8 mouse cellular contexts compared by ENCODE assay signal in the genomic region with DNA sequence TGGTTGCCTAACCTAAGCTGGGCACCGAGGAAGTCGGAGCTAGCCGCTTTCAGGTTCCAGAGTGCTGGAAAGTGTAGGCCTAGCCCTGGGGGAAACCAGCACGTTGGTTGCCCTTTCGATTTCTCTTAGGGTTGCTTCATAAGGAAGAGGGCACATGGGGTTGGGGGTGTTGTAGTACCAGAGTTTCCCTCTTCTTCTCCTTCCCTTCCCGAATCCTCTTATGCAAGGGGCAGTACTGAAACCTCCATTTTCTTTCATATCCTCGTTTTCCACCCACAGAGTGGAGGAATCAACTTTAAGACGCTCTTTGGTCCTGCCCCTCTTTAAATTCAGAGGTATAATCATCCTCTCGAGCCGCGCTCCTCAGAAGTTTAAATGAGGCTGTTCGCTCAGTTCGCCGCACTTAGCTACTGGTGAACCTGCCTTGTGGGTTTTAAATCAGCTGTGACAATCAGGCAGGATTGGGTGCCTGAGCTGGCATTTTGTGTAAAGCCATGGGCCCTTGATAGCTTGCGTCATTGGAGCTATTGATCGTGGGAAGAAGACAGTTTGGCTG. TPM values are rescaled to one million over a fixed set of nuclear protein-coding genes. Genes with fewer than 3 reads are reported as not detected.
DNase-seq lines count a peak whose midpoint lies in the region; ATAC-seq and TF ChIP-seq lines count a peak whose summit lies in the region.

No protein-coding gene starts in this region.

- no peaks in the 10 kb centered on the region for H3K27me3 ChIP-seq in heart, postnatal 0 days (ENCODE audit: control insufficient read depth, insufficient read depth, low read length)
- H3K27me3 ChIP-seq in liver, embryonic 15.5 days, result no peaks in the 10 kb centered on the region
- H3K27me3 ChIP-seq in neural tube, embryonic 11.5 days (ENCODE audit: control insufficient read depth, insufficient read depth, low read length), result no peaks in the 10 kb centered on the region

- ATAC-seq in heart, postnatal 0 days (ENCODE audit: insufficient read depth, low read depth), result no peak
- ATAC-seq in liver, embryonic 15.5 days (ENCODE audit: insufficient read depth), result no peak
- no peak for ATAC-seq in neural tube, embryonic 11.5 days (ENCODE audit: insufficient read depth, low FRiP score, low TSS enrichment)

- H3K4me1 ChIP-seq in heart, postnatal 0 days (ENCODE audit: control insufficient read depth, insufficient read depth), result peaks cover 12% of the 10 kb centered on the region
- H3K4me1 ChIP-seq in liver, embryonic 15.5 days (replicated peaks), result peaks cover 63% of the 10 kb centered on the region
- peaks cover 13% of the 10 kb centered on the region; the same call in 1 of the 2 replicates for H3K4me1 ChIP-seq in neural tube, embryonic 11.5 days (ENCODE audit: control insufficient read depth, insufficient read depth, low read length)

- 2% methylated on average over 16 of the region's 16 CpGs for WGBS in heart, postnatal 0 days
- whole genome bisulfite sequencing in liver, embryonic 15.5 days (ENCODE audit: insufficient replicate concordance), result under 1% methylated on average over 16 of the region's 16 CpGs
- WGBS in neural tube, embryonic 11.5 days, result 2% methylated on average over 16 of the region's 16 CpGs

- no peaks in the 10 kb centered on the region for H3K9me3 ChIP-seq in heart, postnatal 0 days (replicated peaks; ENCODE audit: control insufficient read depth, low read length)
- no peaks in the 10 kb centered on the region for H3K9me3 ChIP-seq in liver, embryonic 15.5 days (replicated peaks)
- no peaks in the 10 kb centered on the region for H3K9me3 ChIP-seq in neural tube, embryonic 11.5 days (ENCODE audit: control insufficient read depth, low read length)

- peak overlapping the region; percentile 93 for H3K4me2 ChIP-seq in heart, postnatal 0 days (ENCODE audit: low read depth, low read length)
- peak overlapping the region; percentile 94 for H3K4me2 ChIP-seq in liver, embryonic 15.5 days
- H3K4me2 ChIP-seq in neural tube, embryonic 11.5 days (ENCODE audit: low read depth), result peak overlapping the region; percentile 81

- H3K4me3 ChIP-seq in heart, postnatal 0 days (ENCODE audit: low read depth, low read length), result peak overlapping the region; percentile 86
- peak overlapping the region; percentile 91 for H3K4me3 ChIP-seq in liver, embryonic 15.5 days (replicated peaks)
- H3K4me3 ChIP-seq in neural tube, embryonic 11.5 days (ENCODE audit: low read depth, low read length), result peak overlapping the region; percentile 95

- no peaks in the 10 kb centered on the region for H3K36me3 ChIP-seq in heart, postnatal 0 days (replicated peaks; ENCODE audit: control insufficient read depth, insufficient read depth, low read length)
- no peaks in the 10 kb centered on the region for H3K36me3 ChIP-seq in liver, embryonic 15.5 days (replicated peaks)
- H3K36me3 ChIP-seq in neural tube, embryonic 11.5 days (ENCODE audit: control insufficient read depth, insufficient read depth, low read length), result no peaks in the 10 kb centered on the region

- TF ChIP-seq CTCF in heart, postnatal 0 days (IDR thresholded peaks at IDR 0.05; ENCODE audit: low read depth), result no peak

- TF ChIP-seq EP300 in heart, postnatal 0 days (IDR thresholded peaks at IDR 0.05; ENCODE audit: low read depth), result no peak

- H3K27ac ChIP-seq in heart, postnatal 0 days (ENCODE audit: low read depth), result peak overlapping the region; percentile 92
- H3K27ac ChIP-seq in liver, embryonic 15.5 days (replicated peaks), result peak overlapping the region; percentile 94
- H3K27ac ChIP-seq in neural tube, embryonic 11.5 days (ENCODE audit: low read depth, low read length), result no peak overlapping the region

- peak overlapping the region; percentile 97 for H3K9ac ChIP-seq in heart, postnatal 0 days (replicated peaks; ENCODE audit: low read depth, low read length)
- peak overlapping the region; percentile 95 for H3K9ac ChIP-seq in liver, embryonic 15.5 days
- H3K9ac ChIP-seq in neural tube, embryonic 11.5 days (ENCODE audit: low read length), result peak overlapping the region; percentile 93

- peak; percentile 6 to 33 for DNase-seq in layer of hippocampus, adult 18-20 months (ENCODE audit: low spot score in 2 of 2)
- no peak for DNase-seq in layer of hippocampus, postnatal 14 days (ENCODE audit: low spot score in 2 of 2)
- DNase-seq in embryo, embryonic 10.5 days (ENCODE audit: low spot score), result peak; percentile 57
- DNase-seq in heart, postnatal 0 days (ENCODE audit: low spot score), result peak; percentile 47
- DNase-seq in neural tube, embryonic 11.5 days (ENCODE audit: low spot score), result peak; percentile 18
- no peak for DNase-seq in cerebellum, adult 9-10 months
- DNase-seq in right cerebral cortex, adult 18-20 months, result no peak

RNA-seq across cellular contexts. Expression of a gene that starts 1.4 kb away (rescaled TPM):
- total RNA-seq in layer of hippocampus, adult 18-20 months (2021), result 10 to 100 TPM; 89.7 to 90.3 TPM
- 10 to 100 TPM; 86.6 to 93.6 TPM for total RNA-seq in layer of hippocampus, postnatal 14 days (2021)
- total RNA-seq in heart, postnatal 0 days (2014; rRNA removed; ENCODE audit: low replicate concordance), result 18.2 and 21.8 TPM in 2 replicates
- 6.7 and 8.3 TPM in 2 replicates for polyA plus RNA-seq in heart, postnatal 0 days (2015; fragmentation: Nextera tagmentation; extraction: Ambion mirVana)
- 17.3 and 19.8 TPM in 2 replicates for polyA plus RNA-seq in liver, embryonic 15.5 days (2015; fragmentation: Nextera tagmentation; extraction: Ambion mirVana)
- polyA plus RNA-seq in neural tube, embryonic 11.5 days (2014; fragmentation: Nextera tagmentation; extraction: Ambion mirVana), result 19.8 and 22.7 TPM in 2 replicates

Comparison
In these comparisons a context has a peak if more than half of its experiments do, and no peak if none do; other contexts are left out.
1. DNase-seq: peak in layer of hippocampus, adult 18-20 months (2 of 2), embryo, embryonic 10.5 days (single experiment), heart, postnatal 0 days (single experiment) and neural tube, embryonic 11.5 days (single experiment); none in layer of hippocampus, postnatal 14 days (0 of 2), cerebellum, adult 9-10 months (single experiment) and right cerebral cortex, adult 18-20 months (single experiment).
2. Peak in every context shown above with its lines, with median percentiles within 50 percentile points of each other: H3K4me2 ChIP-seq, H3K4me3 ChIP-seq and H3K9ac ChIP-seq.